Mouse (Mus musculus): ENCODE results near the gene Gba2. TPM values are rescaled to one million over a fixed set of nuclear protein-coding genes. Genes with fewer than 3 reads are reported as not detected.
A peak's percentile ranks its signal among the peaks of the same experiment; 100 is the strongest.

The Gba2 gene
- polyA plus RNA-seq (2015; fragmentation: Nextera tagmentation; extraction: Ambion mirVana): 16.7 and 18.8 TPM in 2 replicates

DNA sequence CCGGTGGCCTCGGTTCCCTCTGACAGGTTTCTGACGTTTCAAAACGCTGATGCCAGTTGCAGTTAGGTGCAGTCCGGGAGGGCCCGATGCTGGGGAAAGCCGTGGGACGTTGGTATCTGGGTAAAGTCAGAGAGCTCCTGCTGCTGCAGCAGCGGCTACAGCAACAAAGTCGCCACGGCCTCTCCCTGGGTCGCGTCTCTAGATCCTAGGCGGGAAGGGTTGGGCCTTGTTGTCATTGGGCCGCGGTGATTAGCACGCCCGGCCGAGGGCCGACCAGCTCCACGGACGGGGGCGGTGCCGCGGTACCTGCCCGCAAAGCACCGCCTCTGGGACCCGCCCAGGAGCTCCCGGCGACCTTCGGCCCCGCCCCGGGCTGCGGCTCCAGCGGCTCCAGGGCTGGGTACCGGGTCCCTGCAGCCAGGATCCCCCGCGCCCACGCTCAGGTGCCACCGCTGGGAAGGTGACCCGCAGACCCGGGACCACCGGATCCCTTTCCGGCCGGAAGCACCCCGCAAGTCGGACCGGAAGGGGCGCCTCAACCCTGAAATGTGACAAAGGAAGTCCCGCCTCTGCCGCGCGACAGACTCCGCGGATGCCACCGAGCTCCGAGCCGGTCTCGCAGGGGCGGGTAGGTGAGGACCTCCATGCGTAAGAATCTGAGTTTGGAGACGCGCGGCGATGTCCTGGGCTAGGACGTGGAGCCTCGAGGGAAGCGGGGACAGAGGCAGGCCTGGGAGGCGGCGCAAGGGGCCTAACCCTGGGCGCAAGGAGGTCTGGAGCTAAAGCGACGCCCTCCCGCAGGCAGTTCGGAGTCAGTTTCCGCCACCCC, at the start of gene Gba2, which contains the start of gene Rgp1:
TSS of gene Gba2 (minus strand) at position 498 of the 829 bp plus-strand sequence.
TSS of gene Rgp1 (plus strand) at position 340 of the 829 bp plus-strand sequence.
- peaks cover 47% of the 10 kb centered on the region for H3K36me3 ChIP-seq (replicated peaks)
- H3K27me3 ChIP-seq: no peaks in the 10 kb centered on the region
- H3K4me3 ChIP-seq (replicated peaks): peak within 1 kb of the TSS; percentile 95
- peak within 1 kb of the TSS; percentile 92 for H3K27ac ChIP-seq (replicated peaks)
- H3K9ac ChIP-seq: peak within 1 kb of the TSS; percentile 92
- H3K4me1 ChIP-seq (replicated peaks): peaks cover 55% of the 10 kb centered on the region
- H3K4me2 ChIP-seq: peak within 1 kb of the TSS; percentile 90
- peak; percentile 99 for ATAC-seq (ENCODE audit: insufficient read depth)
- under 1% methylated on average over 76 of the region's 76 CpGs for WGBS (ENCODE audit: insufficient replicate concordance)
- no peaks in the 10 kb centered on the region for H3K9me3 ChIP-seq (replicated peaks)

DNA sequence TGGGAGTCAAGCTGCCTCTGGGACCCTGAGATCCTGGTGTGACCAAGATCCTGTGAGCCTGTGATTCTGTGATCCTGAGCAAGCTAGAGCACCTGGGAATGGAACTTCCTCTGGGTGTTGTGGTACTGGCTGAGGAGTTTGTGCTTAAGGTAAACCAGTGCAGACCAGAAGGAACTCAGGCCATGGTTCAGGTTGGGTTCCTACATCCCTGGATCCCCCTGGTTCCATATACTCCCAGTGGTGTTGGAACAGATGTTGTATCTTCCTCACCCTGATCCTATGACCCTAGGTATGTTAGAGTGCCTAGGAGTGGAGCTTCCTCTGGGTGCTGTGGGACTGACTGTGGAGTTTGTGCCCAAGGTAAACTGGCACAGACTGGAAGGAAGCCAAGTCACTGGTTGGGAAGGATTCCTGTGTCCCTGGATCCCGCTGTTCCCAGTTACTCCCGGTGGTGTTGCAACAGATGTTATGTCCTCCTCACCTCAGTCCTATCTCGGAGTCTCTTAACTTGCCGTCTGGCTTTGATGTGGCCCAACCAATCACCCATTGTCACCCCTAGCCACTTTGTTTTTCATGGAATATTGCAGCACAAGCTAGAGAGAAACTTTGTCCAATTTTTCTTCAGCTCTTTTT, 41.6 kb upstream of the Gba2 start:
- H3K36me3 ChIP-seq (replicated peaks): no peaks in the 10 kb centered on the region
- H3K4me2 ChIP-seq: no peak overlapping the region
- no peak overlapping the region for H3K4me3 ChIP-seq (replicated peaks)
- WGBS (ENCODE audit: insufficient replicate concordance): 66% methylated on average over 4 of the region's 4 CpGs
- no peak overlapping the region for H3K9ac ChIP-seq
- no peak for ATAC-seq (ENCODE audit: insufficient read depth)
- no peak overlapping the region for H3K27ac ChIP-seq (replicated peaks)
- H3K27me3 ChIP-seq: no peaks in the 10 kb centered on the region
- H3K4me1 ChIP-seq (replicated peaks): no peaks in the 10 kb centered on the region
- H3K9me3 ChIP-seq (replicated peaks): peaks cover 4% of the 10 kb centered on the region

DNA sequence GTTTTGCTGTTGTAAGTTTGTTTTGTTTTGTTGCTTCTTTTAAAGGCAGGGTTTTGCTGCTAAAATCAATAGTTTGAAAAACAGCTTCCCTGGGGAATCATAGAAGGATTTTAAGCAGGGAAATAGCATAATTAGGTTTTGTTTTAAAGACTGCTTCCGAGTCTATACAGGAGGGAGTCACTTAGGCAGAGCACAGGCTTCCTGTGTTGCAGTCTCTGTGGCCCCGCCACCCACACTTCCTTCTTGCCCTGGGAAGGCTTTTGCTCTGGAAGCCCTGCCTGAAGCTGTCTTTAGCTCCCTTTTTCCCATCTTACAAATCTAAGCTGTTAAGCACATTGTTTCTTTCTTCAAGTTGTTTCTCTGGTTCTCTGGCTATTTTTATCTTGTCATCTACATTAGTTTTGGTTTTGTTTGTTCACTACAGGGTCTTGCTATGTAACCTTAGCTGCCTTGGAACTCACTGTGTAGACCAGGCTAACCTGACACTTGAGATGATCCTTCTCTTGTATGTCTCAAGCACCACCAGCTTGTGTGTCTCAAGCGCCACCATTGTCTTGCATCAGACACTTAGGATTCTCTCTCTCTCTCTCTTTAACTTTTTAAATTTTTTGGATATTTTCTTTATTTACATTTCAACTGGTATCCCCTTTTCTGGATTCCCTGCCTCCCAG, 34.5 kb upstream of the Gba2 start:
- H3K9me3 ChIP-seq (replicated peaks): no peaks in the 10 kb centered on the region
- WGBS (ENCODE audit: insufficient replicate concordance): 40% methylated on average over 3 of the region's 3 CpGs
- no peaks in the 10 kb centered on the region for H3K27me3 ChIP-seq
- H3K4me3 ChIP-seq (replicated peaks): no peak overlapping the region; the same call in 1 of the 2 replicates
- H3K36me3 ChIP-seq (replicated peaks): no peaks in the 10 kb centered on the region
- H3K4me1 ChIP-seq (replicated peaks): peaks cover 27% of the 10 kb centered on the region
- peak overlapping the region; percentile 55 for H3K4me2 ChIP-seq
- peak overlapping the region; percentile 66 for H3K27ac ChIP-seq (replicated peaks)
- peak; percentile 72 for ATAC-seq (ENCODE audit: insufficient read depth)
- H3K9ac ChIP-seq: no peak overlapping the region

DNA sequence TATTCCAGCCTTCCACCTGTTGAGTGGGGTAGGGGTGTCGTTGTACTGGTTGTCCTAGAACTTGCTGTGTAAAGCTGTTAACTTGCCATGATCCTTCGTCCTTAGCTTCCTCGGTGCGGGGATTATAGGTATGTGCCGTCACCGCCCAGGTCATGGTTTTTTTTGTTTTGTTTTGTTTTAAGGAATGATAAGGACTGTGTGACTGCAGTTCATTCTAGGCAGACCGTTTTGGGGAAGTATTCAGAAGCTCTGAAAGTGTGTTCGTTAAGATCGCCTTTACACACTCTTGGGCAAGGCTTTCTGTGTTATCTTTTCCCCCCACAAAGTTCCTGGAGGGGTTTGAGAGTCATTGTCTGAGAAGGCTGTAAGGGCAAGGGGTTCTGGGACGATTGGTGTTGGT, 33.9 kb upstream of the Gba2 start:
- 12% methylated on average over 10 of the region's 10 CpGs for WGBS (ENCODE audit: insufficient replicate concordance)
- Histone ChIP-seq H3K4me3 (replicated peaks) (peak overlapping the region; percentile 11), H3K9ac (no peak overlapping the region), H3K4me2 (peak overlapping the region; percentile 55), H3K27ac (replicated peaks) (peak overlapping the region; percentile 66), H3K36me3 (replicated peaks) (no peaks in the 10 kb centered on the region), H3K9me3 (replicated peaks) (no peaks in the 10 kb centered on the region), H3K4me1 (replicated peaks) (peaks cover 27% of the 10 kb centered on the region), H3K27me3 (no peaks in the 10 kb centered on the region)
- peak; percentile 70 for ATAC-seq (ENCODE audit: insufficient read depth)

DNA sequence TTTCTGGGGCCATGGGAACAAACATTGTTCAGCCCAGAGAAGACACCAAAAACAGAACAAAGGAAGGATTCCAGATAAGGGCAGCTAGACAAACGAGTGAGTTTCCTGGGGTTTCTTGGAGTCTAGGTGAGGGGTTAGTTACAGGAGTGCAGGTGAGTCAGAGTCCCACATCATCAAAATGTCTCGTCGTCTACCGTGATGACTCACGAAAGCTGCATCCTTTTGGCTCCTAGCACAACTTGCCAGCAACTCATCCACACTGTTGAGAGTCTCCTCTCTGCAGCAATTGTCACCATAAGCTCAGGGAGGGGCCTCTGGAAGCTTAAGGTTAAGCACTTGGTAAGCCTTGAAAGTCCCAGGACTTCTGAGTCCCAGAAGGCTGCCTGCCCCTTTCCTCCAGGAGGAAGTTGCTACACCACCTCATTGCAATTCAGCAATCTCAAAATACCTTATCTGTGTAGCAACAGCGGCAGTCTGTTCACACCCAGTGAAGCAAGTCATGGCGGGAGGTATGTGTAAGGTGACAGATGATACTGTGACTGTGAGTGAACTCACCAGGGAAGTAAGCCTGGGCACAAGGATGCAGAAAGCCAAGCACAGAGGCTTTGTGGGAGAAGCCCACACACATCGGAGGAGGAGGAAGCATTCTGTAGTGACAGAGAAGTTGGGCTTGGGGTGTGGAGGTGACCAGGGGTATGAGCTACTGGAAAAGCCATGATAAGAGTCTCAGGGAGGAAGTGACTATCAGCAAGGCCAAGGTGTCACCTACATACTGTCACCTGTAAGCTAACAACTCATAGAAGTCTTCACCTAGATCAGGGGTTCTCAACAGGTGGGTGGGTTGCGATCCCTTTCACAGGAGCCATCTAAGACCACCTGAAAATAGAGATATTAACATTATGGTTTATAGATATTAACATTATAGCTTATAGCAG, 26.3 kb upstream of the Gba2 start:
- Histone ChIP-seq H3K4me2 (peak overlapping the region; percentile 72), H3K36me3 (replicated peaks) (no peaks in the 10 kb centered on the region), H3K4me3 (replicated peaks) (peak overlapping the region; percentile 24), H3K27me3 (no peaks in the 10 kb centered on the region), H3K27ac (replicated peaks) (peak overlapping the region; percentile 94), H3K9ac (peak overlapping the region; percentile 52), H3K4me1 (replicated peaks) (peaks cover 62% of the 10 kb centered on the region), H3K9me3 (replicated peaks) (no peaks in the 10 kb centered on the region)
- WGBS (ENCODE audit: insufficient replicate concordance): 30% methylated on average over 9 of the region's 9 CpGs
- ATAC-seq (ENCODE audit: insufficient read depth): peak; percentile 98

DNA sequence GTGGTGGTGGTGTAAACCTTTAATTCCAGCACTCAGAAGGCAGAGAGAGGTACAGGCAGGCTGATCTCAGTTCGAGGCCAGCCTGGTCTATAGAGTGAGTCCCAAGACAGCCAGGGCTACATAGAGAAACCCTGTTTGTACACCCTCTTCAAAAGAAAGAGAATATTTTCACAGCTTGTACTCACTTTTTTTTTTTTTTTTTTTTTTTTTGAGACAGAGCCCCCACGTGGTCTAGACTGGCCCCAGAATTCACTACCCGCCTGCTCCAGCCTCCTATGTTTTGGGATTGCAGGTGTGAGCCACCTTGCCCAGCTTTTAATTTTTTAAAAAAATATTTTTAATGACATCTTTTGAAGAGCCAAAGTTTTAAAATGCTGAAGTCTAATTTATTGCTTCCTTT, 25.4 kb upstream of the Gba2 start:
- no peak for ATAC-seq (ENCODE audit: insufficient read depth)
- no peaks in the 10 kb centered on the region for H3K9me3 ChIP-seq (replicated peaks)
- WGBS (ENCODE audit: insufficient replicate concordance): 59% methylated on average over 3 of the region's 3 CpGs
- H3K9ac ChIP-seq: no peak overlapping the region
- no peaks in the 10 kb centered on the region for H3K27me3 ChIP-seq
- no peaks in the 10 kb centered on the region for H3K36me3 ChIP-seq (replicated peaks)
- peak overlapping the region; percentile 72; the same call in 1 of the 2 replicates for H3K4me2 ChIP-seq
- H3K27ac ChIP-seq (replicated peaks): peak overlapping the region; percentile 94
- no peak overlapping the region for H3K4me3 ChIP-seq (replicated peaks)
- peaks cover 71% of the 10 kb centered on the region for H3K4me1 ChIP-seq (replicated peaks)

DNA sequence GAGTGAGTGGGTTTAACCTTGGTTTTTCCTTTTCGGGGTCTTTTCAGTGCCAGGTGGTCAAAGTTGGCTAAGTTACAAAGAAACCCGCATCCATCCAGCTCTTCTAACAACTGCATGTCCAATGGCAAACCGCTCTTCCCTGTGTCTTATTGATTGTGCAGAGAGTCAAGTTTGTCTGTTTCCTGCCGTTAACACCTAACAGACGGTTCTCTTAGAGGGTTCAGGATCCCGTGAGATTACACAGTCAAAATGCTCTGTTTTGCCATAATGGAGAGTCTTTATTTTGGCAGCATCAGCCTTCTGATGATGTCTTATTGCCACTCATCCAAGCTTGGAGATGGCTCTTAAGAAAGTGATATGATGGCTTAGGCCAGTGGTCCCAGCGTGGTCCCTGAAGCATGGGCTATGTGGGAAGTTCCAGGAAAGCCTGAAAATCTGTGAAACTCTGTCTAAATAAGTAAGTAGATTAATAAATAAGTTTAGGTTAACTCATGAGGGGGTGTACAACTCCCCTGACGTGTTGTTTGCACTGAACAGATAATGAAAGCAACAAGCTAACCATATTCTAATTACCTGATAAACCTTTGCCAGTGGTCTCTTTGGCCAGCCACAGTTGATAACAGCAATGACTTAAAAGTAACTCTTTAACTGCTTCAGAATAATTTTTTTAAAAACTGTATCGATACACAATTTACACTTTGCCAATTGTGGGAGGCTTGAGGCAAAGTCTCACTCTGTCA, 21.7 kb upstream of the Gba2 start:
- ATAC-seq (ENCODE audit: insufficient read depth): no peak
- Histone ChIP-seq H3K36me3 (replicated peaks) (no peaks in the 10 kb centered on the region), H3K4me2 (peak overlapping the region; percentile 42)

DNA sequence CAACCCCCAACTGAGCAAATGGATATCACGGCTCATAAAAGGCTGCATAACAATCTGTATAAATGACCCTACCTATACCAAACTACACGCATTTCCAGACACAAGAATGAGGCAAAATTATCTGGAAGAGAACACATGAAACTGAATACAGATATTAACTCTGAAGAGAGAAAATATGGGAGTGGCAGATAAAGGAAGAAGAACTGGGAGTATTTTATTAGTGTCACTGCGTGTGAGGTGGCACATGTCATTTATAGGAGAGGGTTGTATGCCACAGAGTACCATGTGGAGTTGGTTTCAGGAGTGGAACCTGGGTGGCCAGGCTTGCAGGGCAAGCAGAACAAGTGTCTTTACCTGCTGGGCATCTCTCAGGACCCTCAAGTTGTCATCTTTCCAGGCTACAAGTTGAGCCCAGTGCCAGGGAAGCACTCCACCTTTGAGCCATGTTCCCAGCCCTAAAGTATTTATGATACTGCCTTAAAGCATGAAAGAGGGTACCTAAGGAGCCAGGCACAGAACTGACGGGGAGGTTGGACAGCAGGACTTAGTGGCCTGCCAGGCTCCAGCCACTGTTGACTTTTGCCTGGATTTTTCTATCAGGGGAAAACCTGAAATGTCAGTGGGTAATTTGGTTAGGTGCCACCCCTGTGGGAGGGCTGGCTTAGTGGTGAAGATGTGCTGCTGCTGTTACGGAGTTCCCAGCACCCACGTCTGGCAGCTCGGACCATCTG, 20.1 kb upstream of the Gba2 start:
- Histone ChIP-seq H3K27me3 (no peaks in the 10 kb centered on the region), H3K4me2 (peak overlapping the region; percentile 52), H3K36me3 (replicated peaks) (no peaks in the 10 kb centered on the region), H3K4me3 (replicated peaks) (no peak overlapping the region), H3K9me3 (replicated peaks) (no peaks in the 10 kb centered on the region), H3K27ac (replicated peaks) (peak overlapping the region; percentile 93), H3K9ac (0 out of 2 replicates have a peak overlapping the region, but pooled peaks have one; percentile 19), H3K4me1 (replicated peaks) (peaks cover 66% of the 10 kb centered on the region)
- ATAC-seq (ENCODE audit: insufficient read depth): peak; percentile 71
- 41% methylated on average over 7 of the region's 7 CpGs for WGBS (ENCODE audit: insufficient replicate concordance)

More for the DNA sequence above, 21.7 kb upstream of the Gba2 start:
- no peaks in the 10 kb centered on the region for H3K9me3 ChIP-seq (replicated peaks)
- peak overlapping the region; percentile 93 for H3K27ac ChIP-seq (replicated peaks)
- no peak overlapping the region for H3K4me3 ChIP-seq (replicated peaks)
- H3K9ac ChIP-seq: 0 out of 2 replicates have a peak overlapping the region, but pooled peaks have one; percentile 11
- peaks cover 82% of the 10 kb centered on the region for H3K4me1 ChIP-seq (replicated peaks)
- WGBS (ENCODE audit: insufficient replicate concordance): 42% methylated on average over 9 of the region's 9 CpGs
- no peaks in the 10 kb centered on the region for H3K27me3 ChIP-seq

DNA sequence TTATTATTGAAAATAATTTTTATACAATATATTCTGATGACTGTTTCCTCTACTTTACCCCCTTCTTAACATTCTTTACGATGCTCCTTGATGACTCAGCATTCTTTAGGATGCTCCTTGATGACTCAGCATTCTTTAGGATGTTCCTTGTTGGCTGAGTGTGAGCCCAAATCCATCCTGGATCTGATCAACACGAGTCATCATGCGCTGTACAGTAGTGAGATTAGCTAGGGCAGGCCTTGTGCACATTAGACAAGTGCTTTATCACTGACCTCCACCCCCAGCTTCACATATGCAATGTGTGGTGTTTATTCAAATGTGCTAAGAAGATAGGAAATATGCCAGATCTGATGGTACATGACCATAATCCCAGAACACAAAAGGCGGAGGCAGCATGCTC, 19.5 kb upstream of the Gba2 start:
- Histone ChIP-seq H3K9ac (0 out of 2 replicates have a peak overlapping the region, but pooled peaks have one; percentile 19), H3K27me3 (no peaks in the 10 kb centered on the region), H3K27ac (replicated peaks) (peak overlapping the region; percentile 93), H3K4me1 (replicated peaks) (peaks cover 60% of the 10 kb centered on the region), H3K36me3 (replicated peaks) (no peaks in the 10 kb centered on the region), H3K4me2 (peak overlapping the region; percentile 52), H3K4me3 (replicated peaks) (no peak overlapping the region), H3K9me3 (replicated peaks) (no peaks in the 10 kb centered on the region)
- 23% methylated on average over 4 of the region's 4 CpGs for WGBS (ENCODE audit: insufficient replicate concordance)
- peak; percentile 97 for ATAC-seq (ENCODE audit: insufficient read depth)
